Mouse (Mus musculus) cerebellum, adult 2 months (tissue): Measurements from ENCODE around the gene Ino80b. TPM values are rescaled to one million over a fixed set of nuclear protein-coding genes. Genes with fewer than 3 reads are reported as not detected.

Experiments used
- DNase-seq, 2 experiments: peaks; one replicate each; pipeline ENCODE4 v3.0.0; 2021
- H3K27ac ChIP-seq: fragments of 200-500 bp; 2 replicates; pipeline ENCODE4 v1.5.1; 2012; ENCODE audit warnings: low read length, control low read depth, inconsistent platforms; ENCODE audit not compliant: insufficient read depth
- H3K27me3 ChIP-seq: fragments of 200-500 bp; 2 replicates; pipeline ENCODE4 v1.6.1; 2012; ENCODE audit warnings: inconsistent platforms, mild to moderate bottlenecking, low read length, moderate library complexity; ENCODE audit not compliant: control insufficient read depth, insufficient read depth
- H3K4me1 ChIP-seq: fragments of 200-500 bp; 2 replicates; pipeline ENCODE4 v1.6.1; 2011; ENCODE audit warnings: low read length; ENCODE audit not compliant: control insufficient read depth, insufficient read depth
- H3K4me3 ChIP-seq: fragments of 200-500 bp; replicated peaks from 2 replicates; pipeline ENCODE3; 2011; ENCODE audit warnings: mild to moderate bottlenecking, low read depth, low read length, control low read depth; ENCODE audit not compliant: insufficient read depth
- CTCF ChIP-seq: fragments of 200-500 bp; IDR thresholded peaks from 2 replicates; pipeline ENCODE4 v1.5.1; 2011; ENCODE audit warnings: low read depth, mild to moderate bottlenecking, control low read depth, low read length, moderate library complexity, borderline replicate concordance; ENCODE audit not compliant: insufficient read depth
- POLR2A ChIP-seq: fragments of 200-500 bp; IDR thresholded peaks from 2 replicates; pipeline ENCODE4 v1.6.1; 2011; ENCODE audit warnings: low read length, control low read depth, borderline replicate concordance; ENCODE audit not compliant: insufficient read depth
- WGBS: fragments of 180-500 bp; shearing (Covaris S2); methylation state at CpG from one replicate; pipeline ENCODE4 v1.1.7; 2018; 5-methylcytosine and 5-hydroxymethylcytosine counted together
- polyA plus RNA-seq: library from polyadenylated mRNA; depleted of rRNA; stranded (reverse); fragments of >200 nt; gene quantifications from 2 replicates; pipeline ENCODE4 v1.2.3, GENCODE M21; 2012

Gene Ino80b
- polyA plus RNA-seq, 1 experiment: 25.1 TPM

DNA sequence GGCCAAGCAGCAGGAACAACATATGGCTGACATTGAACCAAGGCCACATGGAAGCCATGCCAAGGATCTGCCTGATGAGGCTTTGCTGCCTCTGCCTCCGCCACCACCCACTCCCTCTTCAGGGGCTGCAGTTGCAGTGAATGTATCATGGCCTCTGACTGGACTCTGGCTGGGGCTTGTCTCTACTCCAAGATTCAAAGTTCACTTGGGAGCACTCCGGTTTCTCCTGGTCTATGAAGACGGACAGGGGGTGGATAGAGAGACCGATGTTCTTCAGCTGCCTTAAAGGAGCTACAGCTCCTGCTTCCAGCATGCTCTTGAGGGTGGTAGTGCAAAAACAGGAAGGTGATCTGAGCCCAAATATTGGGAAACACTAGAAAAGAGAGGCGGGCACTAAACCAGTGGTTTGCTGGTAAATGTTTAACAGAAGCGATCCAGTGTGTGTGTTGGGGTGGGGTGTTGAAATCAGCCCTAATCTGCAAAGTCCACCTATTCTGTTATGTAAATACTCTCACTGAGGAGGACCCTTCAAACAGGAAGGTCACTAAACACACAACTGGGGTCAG is 6.3 kb upstream of the Ino80b start:
- no peak overlapping the region for H3K4me3 ChIP-seq
- 39% methylated on average over 6 of the region's 6 CpGs for WGBS
- no peak for TF ChIP-seq POLR2A
- TF ChIP-seq CTCF: no peak
- H3K27ac ChIP-seq: no peak overlapping the region
- no peaks in the 10 kb centered on the region for H3K4me1 ChIP-seq
- H3K27me3 ChIP-seq: no peaks in the 10 kb centered on the region; the same call in 1 of the 2 replicates
- DNase-seq: no peak

DNA sequence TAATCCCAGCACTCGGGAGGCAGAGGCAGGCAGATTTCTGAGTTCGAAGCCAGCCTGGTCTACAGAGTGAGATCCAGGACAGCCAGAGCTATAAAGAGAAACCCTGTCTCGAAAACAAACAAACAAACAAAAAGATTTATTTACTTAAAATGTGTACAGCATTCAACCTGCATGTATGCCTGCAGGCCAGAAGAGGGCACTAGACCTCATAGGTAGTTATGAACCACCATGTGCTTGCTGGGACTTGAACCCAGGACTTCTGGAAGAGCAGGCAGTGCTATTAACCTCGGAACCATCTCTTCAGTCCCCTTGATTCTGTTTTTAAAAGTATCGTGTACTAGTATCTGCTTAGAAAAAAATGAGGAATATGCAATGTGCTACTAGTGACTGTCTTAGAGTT is 2.2 kb upstream of the Ino80b start:
- Histone ChIP-seq H3K27me3 (no peaks in the 10 kb centered on the region), H3K4me3 (no peak overlapping the region), H3K27ac (no peak overlapping the region), H3K4me1 (no peaks in the 10 kb centered on the region; the same call in 1 of the 2 replicates)
- 93% methylated on average over 5 of the region's 5 CpGs for WGBS
- no peak for TF ChIP-seq POLR2A
- DNase-seq: no peak

DNA sequence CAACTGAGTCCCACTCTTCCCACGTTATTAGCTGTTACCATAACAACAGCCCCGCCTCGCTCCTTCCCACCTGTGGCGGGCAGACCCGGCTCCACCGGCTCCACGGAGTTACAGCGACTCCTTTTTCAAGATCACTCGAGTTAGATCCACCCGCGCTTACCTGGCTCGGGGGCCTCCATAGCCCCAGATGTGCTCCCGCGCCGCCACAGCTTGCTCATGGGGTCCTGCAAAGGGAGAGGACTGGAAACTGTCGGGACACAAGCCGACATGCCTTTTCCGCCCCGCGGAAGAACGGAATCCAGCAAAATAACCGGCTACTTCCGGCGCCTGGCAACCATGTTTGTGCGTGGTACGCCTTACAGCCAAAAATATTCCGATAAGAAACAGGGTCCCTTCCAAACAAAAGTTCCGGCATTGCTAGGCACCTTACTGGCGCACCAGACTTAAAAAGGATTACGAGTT is 349 bp downstream of the Ino80b start:
- Histone ChIP-seq H3K4me1 (peaks cover 4% of the 10 kb centered on the region), H3K27ac (no peak overlapping the region), H3K27me3 (no peaks in the 10 kb centered on the region), H3K4me3 (peak overlapping the region; percentile 95)
- no peak for TF ChIP-seq CTCF
- TF ChIP-seq POLR2A: peak; percentile 51; the same call in 1 of the 2 replicates
- peak; percentile 88 to 90 for DNase-seq
- under 1% methylated on average over 30 of the region's 30 CpGs for WGBS

DNA sequence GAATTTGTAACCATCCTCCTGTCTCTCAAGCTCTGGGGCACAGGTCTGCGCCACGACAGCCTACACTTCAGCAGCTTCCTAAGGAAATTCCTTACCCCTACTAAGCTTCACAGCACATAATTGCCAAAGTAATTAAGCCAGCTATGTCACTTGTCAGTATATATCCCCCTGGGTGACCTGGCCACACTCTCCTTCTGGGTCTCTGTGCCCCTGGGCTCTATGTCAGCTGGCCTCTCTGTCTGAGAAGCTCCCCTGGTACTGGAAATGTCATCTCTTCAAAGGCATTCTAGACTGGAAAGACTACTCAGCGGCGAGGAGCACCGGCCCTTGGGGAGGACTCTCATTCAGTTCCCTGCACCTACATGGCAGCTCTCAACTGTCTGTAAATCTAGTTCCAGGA is 2.3 kb downstream of the Ino80b start:
- no peak overlapping the region for H3K4me3 ChIP-seq
- no peak overlapping the region for H3K27ac ChIP-seq
- H3K4me1 ChIP-seq: peaks cover 5% of the 10 kb centered on the region
- 64% methylated on average over 5 of the region's 5 CpGs for WGBS
- H3K27me3 ChIP-seq: no peaks in the 10 kb centered on the region
- TF ChIP-seq CTCF: no peak
- DNase-seq: no peak

DNA sequence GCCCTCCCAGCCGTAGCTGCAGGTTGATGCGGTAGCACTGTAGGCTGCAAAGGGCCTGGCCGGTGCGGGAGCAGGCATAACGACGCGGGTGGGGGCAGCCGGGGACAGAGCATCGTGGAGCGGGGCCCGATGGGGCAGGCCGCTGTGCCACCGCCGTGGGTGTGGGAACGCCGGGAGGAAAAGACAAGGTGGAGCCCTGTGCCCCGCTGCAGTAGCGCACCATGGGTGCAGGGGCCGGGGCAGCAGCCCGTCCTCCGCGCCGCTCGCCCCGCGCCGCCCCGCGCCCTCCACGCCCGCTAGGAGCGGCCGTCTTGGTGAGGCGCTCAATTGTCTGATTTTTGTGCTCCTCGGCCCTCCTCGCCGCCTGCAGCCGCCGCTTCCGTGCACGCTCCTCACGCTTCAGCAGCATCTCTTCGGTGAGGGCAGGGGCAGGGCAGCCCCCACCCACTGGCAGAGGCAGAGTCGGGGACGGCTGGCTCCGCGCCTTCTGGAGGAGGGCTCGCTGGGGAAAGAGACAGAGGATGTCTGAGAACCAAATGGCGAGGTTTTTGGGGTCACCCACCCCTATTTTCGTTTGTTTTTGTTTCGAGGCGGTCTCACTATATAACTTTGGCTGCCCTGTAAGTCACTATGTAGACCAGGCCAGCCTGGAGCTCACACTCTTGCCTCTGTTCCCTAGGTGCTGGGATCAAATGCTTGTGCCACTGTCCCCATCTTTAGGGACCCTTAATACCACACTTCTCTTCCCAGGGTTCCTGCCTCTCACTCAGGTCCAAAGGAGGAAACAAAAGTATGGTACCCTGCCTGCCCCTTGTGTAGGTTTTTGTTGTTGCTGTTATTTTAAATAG is 3.1 kb downstream of the Ino80b start:
- peak overlapping the region; percentile 63 for H3K4me3 ChIP-seq
- H3K4me1 ChIP-seq: peaks cover 5% of the 10 kb centered on the region
- no peak for TF ChIP-seq CTCF
- TF ChIP-seq POLR2A: no peak
- DNase-seq: peak in 1 of 2 experiments; percentile 31
- no peaks in the 10 kb centered on the region for H3K27me3 ChIP-seq
- peak overlapping the region; percentile 50 for H3K27ac ChIP-seq
- WGBS: under 1% methylated on average over 50 of the region's 52 CpGs

DNA sequence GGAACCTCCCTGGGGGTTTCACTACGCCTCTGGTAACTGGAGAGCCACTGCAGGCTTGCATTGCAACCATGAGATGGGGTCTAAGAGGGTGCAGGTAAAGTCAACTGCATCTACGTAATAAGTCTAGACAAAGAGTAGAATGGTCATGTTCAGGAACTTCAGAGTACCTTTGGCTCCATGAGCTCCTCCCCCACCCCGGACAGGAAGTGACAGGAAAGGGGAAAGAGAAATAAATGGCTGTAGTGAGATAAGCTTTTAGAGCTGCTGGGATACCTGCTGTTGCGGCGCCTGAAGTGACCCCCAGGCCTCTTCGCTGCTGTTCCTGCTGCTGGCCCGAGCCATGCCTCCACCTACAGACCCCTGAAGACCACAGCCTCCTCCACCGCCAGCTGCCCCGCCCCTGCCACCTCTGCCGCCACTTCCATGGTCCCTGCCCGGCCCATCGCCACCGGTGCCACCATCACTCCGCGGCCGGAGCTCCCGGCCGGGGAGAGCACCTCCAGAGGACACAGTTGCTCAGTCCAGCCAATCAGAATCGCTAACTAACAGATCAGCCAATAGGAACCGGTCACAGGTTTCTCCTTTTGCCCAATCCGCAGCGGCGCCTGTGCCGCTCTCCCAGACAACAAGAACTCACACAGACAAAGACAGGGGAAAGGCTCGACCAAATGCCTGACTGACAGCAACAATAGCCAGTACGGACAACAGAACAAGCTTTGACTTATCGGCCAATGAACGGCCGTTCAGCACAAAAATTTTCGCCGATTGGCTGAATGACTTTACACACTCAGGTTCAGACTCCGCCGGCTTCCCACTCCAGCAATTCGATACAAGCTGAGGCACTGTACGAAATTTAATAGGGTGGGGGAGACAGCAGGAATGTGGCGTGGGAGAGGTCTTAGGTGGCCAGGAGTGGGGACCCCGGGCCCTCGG is 4.0 kb downstream of the Ino80b start, which contains the start of gene Wbp1:
Gene Wbp1, minus strand, starts transcription at position 630 of the 933 bp plus-strand sequence.
- H3K4me3 ChIP-seq: peak within 1 kb of the TSS; percentile 81
- under 1% methylated on average over 38 of the region's 38 CpGs for WGBS
- H3K27me3 ChIP-seq: no peaks in the 10 kb centered on the region
- DNase-seq: peak; percentile 92 to 99
- peak within 1 kb of the TSS; percentile 59 for H3K27ac ChIP-seq
- TF ChIP-seq POLR2A (peak; percentile 70), CTCF (no peak)
- H3K4me1 ChIP-seq: peaks cover 11% of the 10 kb centered on the region

DNA sequence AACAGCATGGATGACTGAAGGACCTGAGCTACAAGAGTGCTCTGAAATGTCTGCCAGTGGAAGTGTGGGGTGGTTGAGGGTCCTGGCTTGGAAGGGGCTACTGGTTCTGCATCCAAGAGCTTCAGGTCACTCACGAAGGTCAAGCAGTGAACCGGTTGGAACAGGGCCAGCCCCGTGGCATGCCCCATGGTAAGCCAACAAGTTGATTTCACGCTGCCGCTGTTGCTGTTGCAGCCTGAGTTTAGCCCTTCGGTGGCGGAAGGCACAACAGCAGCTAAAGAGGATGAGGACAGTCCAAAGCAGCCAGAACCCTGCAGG is 5.5 kb downstream of the Ino80b start:
- Histone ChIP-seq H3K27ac (no peak overlapping the region), H3K4me3 (no peak overlapping the region), H3K4me1 (peaks cover 15% of the 10 kb centered on the region), H3K27me3 (no peaks in the 10 kb centered on the region)
- peak in 1 of 2 experiments; percentile 41 for DNase-seq
- WGBS: 17% methylated on average over 7 of the region's 7 CpGs
- TF ChIP-seq POLR2A (no peak), CTCF (no peak)
